Mouse (Mus musculus): ENCODE results near the gene Clta.

DNA sequence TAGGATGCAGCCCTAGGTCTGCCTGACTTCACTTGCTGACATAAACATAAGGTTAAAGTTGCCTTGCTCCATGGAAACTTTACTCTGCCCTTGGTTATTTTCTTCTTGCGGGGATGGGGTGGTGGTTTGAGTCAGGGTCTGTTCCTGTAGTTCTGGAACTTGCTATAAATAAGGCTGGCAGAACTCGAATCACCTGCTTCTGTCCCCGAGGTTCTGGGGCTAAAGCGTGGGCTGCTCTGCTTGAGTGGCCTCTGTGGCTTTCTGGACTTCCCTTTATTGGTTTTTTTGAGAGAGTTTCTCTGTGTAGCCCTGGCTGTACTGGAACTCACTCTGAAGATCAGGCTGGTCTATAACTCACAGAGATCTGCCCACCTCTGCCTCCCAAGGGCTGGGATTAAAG, 11.8 kb downstream of the Clta start:
- no peak for TF ChIP-seq EP300 (optimal IDR thresholded peaks at IDR 0.05)
- TF ChIP-seq CTCF (IDR thresholded peaks at IDR 0.05; ENCODE audit: low read depth), result no peak
